Mouse (Mus musculus): ENCODE measurements around the gene Leng1. TPM values are rescaled to one million over a fixed set of nuclear protein-coding genes. Genes with fewer than 3 reads are reported as not detected.
"Not testable (repeated sequence)": the region's sequence is repeated elsewhere in the genome, so short reads cannot be mapped to it uniquely, and the experiment has no call there.

The Leng1 gene
- total RNA-seq (2015) (6.1 and 9.4 TPM in 2 replicates), total RNA-seq (2017) (7.9 and 10.3 TPM in 2 replicates)

DNA sequence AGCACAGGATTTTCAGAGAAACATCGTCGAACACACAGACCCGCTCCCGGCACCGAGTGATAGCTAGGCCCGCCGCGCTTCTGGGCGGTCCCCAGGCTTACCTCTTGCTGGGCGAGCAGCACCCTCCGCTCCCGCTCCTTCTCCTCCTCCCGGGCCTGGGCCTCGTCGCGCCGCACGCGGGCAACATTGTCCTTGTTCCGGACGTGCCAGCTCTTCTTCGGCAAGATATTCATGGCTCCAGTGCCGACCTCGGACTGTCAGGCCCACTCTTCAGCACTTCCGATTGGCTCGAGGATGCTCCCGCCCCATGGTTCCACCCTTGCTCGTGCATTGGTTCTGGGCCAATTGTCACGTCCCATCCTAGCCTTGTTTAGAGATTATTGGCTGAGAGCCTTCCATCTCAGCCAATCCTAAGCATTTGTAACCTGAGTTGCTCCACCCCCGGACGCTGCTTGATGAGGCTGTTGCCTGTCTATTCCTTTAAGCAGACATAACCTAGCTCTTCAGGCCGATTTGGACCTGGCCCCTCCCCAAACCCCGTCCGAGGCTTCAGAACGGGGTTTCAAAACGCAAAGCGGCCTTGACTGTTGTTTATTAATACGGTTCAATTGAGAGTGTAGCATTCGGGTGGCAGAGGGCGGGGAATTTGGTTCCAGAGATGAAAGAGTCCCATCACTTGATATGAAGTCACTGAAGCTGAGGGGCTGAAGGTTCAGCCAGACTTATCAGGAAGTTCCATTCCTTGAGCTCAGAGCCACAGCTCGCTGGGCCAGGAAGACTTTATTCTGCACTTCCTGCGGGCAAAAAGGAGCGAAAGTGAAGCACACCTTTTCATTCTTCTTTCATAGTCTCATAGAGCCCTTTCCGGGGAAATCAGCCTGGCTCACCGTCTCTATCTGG lies at the start of gene Leng1:
Gene Leng1, minus strand, starts transcription at position 626 of the 900 bp plus-strand sequence.
- peak; percentile 90 for ATAC-seq (replicated peaks; ENCODE audit: poor library complexity)

DNA sequence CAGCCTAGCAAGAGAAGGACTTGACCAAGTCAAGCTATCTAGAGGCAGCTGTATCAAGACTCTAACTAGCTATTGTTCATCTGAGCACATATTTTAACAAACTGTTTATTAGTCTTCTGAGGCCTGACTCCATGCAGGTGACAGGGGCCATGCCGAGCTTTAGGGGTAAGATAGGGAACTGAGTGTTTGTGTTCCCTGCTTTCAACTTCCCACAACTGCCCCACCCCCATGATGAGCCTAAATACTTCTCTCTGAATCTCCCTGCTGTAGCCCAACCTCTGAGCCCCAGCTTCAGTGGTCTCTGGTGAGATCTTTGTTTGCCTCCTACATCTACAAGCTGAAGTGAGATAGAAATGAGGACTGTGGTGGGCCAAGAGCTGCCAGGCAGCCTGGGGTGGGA lies 49.6 kb upstream of the Leng1 start:
- ATAC-seq (replicated peaks; ENCODE audit: poor library complexity) = peak; percentile 54

DNA sequence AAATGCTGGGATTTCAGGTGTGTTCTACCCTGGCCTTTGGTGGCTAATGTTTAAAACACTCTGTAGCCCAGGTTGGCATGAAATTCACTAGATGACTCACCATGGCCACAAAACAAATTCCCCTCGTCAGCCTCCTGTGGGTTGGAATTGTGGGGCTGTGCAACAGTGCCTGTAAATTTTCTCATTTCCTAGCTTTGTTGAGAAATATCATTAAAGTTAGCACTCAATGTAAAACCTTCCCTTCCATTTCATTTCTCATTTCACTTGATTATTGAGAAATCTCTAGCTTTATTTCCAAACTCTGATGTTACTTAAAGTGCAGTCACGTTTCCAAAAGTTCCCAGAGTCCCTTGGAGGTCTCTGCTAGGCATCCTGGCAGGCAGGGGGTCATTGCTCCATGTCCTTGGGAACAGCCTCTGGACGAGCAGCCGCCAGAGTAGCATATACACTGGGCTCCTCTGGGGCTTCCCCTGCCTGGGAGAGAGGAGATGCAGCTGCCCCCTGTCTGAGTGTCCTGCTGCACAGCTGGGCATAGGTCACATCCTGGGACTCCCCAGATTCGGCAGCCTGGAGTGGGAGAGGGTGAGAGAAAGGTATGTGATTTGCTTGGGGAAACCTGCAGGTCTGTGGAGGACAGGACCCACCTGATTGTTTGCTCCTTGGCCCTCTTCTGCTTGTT lies 46.8 kb upstream of the Leng1 start:
- ATAC-seq (replicated peaks; ENCODE audit: poor library complexity) = peak; percentile 38

DNA sequence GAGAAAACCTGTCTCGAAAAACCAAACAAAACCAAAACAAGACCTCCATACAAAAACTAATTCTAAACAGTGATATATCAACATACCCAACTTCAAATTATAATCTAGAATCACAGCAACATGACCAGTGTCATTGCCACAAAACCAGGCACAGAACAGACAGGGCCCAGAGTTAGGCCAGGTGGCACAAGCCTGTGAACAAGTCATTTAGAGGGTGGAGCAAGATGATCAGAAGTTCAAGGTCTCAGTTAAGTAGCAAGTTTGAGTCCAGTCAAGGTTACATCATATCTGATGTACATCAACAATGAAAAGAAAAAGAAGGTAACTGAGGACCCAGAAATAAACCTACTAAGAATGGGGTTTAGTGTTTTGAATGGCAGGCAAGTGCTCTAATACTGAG lies 43.4 kb upstream of the Leng1 start:
- peak; percentile 6; the same call in 1 of the 2 replicates for ATAC-seq (replicated peaks; ENCODE audit: poor library complexity)

DNA sequence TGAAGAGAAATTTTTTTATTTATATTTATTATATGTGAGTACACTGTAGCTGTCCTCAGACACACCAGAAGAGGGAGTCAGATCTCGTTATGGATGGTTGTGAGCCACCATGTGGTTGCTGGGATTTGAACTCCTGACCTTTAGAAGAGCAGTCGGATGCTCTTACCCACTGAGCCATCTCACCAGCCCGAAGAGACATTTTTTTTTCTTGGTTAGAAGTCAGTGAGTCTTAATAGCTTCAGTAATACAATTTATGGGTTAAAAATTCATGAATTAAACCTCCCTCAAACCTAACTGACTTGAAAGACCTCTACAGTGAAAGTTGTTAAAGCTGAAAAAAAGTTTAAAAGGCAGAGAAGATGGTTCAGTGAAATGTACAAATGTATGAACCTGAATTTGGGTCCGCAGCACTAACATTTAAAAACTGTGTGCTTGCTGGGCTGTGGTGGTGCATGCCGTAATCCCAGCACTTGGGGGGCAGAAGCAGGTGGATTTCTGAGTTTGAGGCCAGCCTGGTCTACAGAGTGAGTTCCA lies 42.9 kb upstream of the Leng1 start:
- ATAC-seq (replicated peaks; ENCODE audit: poor library complexity) = not testable (repeated sequence)

DNA sequence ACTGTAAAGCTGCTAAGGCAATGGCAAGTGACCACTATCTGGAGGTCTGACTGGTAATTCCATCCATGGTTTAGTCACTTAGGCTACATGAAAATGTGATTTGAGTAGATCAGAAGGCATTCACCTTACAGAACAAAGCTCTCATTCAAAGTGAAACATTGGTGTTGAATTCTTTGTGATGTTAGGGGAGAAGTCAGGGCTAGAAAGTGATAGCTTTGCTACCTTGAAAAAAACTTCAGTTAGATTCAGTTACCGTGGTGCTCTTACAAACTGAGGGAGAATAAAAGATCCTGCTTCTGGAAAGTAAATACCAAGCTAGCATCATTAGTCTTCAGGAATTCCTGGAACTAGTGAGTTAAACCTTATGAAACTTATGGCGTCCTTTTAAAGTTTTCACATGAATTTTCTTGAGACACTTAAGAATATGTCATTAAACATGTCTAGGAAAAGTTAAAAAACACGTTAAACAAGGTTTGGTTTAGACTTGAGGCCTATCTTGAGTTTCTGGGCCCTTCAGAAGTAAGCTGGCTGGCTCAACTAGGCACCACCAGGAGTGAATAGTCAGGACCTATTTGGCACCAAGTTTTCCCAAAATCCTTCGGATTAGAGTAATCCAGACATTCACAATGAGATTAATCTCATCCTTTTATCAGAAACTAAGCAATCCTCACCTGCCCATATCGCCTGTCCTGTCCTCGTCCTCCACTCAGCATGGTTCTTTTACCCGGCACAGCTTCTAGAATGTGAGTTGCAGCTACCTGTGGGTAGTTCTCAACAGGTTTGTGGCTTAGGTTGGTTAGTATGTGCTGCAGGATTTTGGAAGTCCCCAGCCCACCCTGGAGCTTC lies 42.2 kb upstream of the Leng1 start:
- ATAC-seq (replicated peaks; ENCODE audit: poor library complexity) = no peak

DNA sequence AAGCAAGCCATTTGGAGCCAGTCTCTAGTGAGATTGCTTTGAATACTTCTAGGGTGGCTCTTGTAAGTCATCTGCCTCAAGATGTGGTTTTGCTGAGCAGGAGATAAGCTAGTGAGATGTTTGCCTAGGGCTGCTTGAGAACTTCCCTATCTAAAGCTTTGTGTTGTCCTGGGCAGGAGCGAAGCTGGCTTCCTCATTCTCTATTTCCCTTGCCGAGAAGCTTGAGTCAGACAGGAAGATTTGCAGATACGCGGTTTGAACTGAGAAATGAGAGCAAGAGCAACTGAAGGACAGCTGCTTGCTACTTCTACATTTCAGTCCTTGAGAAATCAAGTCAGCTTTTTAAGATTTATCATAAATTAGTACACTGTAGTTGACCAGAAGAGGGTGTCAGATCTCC lies 41.4 kb upstream of the Leng1 start:
- peak; percentile 47 for ATAC-seq (replicated peaks; ENCODE audit: poor library complexity)

DNA sequence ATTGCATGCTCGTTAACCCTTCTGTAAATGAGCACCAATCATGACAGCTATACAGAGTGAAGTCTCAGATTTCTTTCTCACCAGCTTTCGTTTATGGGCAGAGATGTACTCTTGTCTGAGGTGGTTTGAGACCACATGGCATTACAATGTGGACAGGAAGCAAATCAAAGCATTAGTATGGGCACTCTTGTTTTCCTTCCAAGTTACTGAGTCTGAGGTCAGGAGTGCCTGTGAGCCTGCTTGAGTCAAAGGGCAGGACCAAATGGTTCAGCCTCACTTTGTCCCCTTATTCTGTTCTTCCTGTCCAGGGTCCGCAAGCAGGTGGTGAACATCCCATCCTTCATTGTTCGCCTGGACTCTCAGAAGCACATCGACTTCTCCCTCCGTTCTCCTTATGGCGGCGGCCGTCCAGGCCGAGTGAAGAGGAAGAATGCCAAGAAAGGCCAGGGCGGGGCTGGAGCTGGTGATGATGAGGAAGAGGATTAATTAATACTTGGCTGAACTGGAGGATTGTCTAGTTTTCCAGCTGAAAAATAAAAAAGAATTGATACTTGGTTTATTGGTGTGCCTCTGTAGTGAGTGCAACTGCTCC lies 40.8 kb upstream of the Leng1 start:
- no peak for ATAC-seq (replicated peaks; ENCODE audit: poor library complexity)

DNA sequence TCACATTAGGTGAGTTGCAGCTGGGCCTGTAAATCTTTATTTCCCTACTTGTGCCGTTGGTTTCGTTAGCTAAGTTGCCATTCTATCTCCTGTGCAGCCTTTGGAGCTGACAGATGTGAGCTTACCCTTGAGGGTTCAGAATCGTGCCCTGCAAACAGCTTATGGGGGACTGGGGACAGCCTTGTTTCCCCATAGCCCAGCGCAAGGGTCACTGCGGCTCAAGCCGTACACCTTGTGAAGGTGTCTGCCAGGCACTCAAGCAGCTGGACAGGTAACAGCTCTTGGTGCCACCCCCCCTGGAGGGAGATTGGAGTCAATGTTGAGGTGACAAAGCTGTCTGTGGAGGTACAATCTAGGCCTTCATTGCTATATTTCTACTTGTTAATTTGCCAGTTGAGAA lies 40.3 kb upstream of the Leng1 start:
- ATAC-seq (replicated peaks; ENCODE audit: poor library complexity) = no peak

DNA sequence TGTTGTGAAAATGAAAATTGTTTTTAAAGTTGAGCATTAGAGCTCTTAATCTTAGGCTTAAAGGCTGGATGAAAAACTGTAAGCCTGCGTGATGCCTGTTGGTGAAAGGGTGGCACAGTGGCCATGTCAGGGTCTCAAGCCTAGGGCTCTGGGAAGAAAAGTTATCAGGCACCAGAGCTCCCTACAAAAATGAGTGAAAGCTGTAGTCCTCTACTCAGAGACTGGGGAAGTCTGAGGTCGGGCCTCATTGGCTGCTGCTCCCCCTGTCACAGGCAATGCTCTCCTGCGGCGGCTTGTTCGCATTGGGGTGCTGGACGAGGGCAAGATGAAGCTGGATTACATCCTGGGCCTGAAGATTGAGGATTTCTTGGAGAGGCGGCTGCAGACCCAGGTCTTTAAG lies 39.8 kb upstream of the Leng1 start:
- not testable (repeated sequence) for ATAC-seq (replicated peaks; ENCODE audit: poor library complexity)

DNA sequence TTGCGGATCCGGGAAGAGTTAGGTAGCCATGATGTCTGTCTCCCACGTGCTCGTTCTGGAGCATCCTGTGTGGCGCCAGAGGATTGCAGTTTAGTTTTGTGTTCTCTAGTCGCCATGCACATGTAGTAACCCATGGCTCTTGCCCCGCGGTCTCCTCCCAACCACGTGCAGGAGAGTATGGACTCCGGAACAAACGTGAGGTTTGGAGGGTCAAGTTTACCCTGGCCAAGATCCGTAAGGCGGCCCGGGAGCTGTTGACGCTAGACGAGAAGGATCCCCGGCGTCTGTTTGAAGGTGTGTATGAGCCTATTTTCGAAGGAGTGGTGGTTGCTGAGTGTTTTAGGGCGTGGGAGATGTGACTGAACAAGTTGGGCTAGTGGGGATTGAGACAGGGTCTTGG lies 38.8 kb upstream of the Leng1 start:
- ATAC-seq (replicated peaks; ENCODE audit: poor library complexity) = peak; percentile 3

DNA sequence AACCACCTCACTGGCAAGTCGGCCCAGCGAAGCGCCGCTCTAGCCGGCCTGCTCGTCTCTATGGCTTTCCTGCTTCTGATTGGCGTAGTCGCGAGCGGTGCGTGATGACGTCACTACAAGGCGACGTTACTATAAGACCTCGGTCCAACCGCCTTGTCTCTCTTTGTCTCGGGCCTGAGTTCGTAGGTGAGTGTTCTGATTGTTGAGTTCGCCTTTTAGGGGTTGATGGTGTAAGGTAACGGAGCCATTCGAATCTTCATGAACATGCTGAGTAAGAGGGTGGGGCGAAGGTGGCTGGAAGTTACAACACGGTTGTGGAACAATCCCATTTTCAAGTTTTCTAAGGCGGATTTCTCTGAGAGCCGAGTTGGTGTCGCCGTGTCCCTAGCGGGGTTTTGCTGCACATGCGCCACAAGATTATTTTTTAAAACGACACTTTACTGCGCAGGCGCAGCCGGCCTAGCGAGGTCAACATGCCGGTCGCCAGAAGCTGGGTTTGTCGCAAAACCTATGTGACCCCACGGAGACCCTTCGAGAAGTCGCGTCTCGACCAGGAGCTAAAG lies 38.3 kb upstream of the Leng1 start, which contains the start of gene Rps9:
Gene Rps9, plus strand, starts transcription at position 115 of the 563 bp plus-strand sequence.
- ATAC-seq (replicated peaks; ENCODE audit: poor library complexity) = peak; percentile 76

DNA sequence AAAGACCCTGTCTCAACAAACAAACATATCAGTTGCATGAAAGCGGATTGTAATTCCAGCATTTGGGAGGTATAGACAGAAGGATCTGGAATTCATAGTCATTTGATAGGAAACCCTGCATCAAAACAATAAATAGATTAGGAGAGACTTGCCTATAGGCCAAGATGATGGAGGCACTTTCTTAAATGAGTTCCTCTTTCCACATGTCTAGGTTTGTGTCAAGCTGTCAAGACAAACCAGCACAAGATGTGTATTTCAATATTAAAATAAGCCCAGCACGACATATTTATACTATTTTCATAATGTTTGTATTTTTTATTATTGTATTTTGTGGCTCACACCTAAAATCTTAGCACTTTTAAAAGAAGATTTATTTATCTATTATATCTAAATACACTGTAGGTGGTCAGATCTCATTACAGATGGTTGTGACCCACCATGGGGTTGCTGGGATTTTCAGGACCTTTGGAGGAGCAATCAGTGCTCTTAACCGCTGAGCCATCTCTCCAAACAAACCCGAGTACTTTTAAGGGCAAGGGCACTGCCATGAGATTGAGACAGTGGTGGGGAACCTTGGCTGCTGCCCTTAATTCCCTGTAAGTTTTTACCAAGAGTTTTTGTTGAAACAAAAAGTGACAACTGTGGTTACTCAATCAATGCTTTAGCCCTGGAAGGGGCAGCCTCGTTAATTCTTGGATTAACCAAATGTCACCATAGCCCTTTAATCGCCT lies 37.7 kb upstream of the Leng1 start:
- no peak for ATAC-seq (replicated peaks; ENCODE audit: poor library complexity)

DNA sequence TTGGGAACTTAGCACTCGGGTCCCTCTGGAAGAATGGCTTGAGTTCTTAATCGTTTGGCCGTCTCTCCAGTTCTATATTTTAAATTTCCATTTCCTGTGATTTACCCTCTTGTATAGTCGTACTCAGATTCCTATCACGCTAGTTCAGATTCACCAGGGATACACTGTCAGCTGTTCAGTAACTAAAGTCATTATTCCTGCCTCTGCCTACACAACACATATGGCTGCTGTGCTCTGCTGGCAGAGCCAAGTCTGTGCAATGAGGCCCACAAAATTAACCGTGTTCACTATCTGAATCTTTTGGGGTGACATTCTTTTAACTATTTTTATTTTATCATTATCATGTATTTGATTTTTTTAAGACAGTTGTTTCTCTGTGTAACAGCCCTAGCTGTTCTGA lies 32.8 kb upstream of the Leng1 start:
- ATAC-seq (replicated peaks; ENCODE audit: poor library complexity) = no peak

DNA sequence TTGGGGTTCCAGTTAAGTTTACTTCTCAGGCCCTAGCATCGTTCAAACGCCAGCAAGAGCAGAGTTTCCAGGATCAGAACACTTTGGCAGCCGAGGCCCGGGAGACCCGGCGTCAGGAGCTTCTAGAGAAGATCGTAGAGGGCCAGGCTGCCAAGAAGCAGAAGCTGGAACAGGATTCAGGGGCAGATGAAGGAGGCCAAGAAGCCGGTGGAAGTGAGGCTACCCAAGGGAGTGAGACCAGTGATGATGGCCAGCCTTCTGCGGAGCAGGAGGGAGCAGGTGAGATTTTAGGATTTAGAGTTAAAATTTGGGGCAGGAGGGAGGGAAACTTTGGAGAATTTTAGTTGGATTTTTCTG lies 29.3 kb upstream of the Leng1 start:
- ATAC-seq (replicated peaks; ENCODE audit: poor library complexity) = not testable (repeated sequence)

DNA sequence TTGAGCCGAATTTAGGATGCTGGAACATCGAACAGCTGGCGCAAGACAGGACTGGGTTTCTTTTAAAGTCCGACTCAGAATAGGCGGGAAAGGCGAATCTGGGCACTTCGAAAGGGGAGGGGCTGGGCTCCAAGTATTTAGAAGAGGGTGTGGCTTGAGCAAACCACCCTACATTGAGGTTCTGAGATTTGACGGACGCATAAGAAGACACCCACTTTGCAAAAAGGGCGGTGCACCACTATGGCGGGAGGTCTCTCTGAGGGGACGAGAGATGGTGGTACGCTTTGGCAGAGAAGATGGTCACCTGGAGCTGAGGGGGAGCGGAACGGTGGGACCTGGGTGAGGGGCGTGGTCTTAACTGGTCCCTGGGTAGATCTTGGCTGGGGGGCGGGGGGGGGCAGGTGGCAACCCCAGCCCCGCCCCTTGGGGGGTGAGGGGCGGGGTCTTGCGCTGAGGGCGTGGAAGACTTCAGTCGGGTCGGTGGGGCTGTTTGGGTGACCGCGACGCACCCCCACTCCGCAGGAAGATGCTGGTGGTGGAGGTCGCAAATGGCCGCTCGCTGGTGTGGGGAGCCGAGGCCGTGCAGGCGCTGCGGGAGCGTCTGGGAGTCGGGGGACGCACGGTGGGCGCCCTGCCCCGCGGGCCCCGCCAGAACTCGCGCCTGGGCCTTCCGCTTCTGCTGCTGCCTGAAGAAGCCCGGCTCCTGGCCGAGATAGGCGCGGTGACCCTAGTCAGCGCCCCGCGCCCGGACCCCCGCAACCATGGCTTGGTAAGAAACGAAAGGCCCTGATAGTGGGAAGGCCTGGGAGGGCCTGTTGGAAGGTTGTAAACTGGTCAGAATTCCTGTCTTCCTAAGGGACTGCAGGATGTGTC lies 28.7 kb upstream of the Leng1 start:
- peak; percentile 27 for ATAC-seq (replicated peaks; ENCODE audit: poor library complexity)

DNA sequence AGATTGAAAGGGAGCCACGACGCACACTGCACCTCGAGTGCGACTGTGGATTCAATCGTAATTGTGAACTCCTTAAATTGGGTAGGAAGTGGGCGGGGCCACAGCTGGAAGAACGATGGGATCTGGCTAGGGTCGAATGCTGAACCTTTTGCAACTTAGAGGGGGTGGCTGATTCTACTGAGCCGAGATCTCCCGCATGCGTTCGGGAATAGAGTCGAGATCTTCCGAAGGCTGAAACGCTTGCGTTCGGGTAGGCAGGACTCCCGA lies 28.1 kb upstream of the Leng1 start:
- ATAC-seq (replicated peaks; ENCODE audit: poor library complexity) = no peak

DNA sequence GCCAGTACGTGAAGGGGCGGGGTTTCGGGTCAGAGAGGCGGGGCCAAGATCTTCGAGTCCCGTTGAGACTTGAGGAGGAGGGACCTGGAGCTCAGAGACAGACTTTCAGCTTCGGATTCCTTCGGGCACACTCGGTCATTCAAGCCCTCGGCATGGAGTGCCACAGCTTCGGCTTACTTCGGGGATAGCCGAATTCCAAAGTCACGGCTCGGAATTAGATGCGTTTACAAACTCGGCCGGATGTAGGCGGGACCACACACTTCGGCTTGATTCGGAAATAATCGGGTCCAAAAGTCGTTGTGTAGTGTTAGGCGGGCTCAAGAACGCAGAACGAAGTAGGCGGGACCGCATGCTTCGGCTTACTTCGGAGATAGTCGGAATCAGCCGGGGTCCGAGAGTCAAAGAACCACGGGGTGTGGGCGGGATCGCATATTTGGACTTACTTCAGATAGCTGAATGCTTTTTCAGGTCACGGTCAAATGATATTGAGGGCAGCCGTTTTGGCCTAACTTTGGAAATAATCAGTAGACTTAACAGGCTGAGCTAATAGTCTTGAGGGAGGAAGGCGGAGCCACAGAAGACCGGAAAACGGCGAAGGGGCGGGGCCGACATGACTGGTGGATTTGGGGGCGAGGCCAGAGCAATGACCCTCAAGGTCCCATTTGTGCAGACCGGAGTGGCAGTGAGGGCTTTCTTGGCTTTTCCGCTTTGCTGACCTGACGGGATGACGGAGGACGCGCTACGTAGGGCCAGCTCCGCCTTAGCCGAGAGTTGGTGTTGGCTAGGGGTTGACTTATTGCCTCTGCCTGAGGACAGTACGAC lies 27.6 kb upstream of the Leng1 start, which contains the start of gene Mboat7:
Gene Mboat7, minus strand, starts transcription at position 537 of the 822 bp plus-strand sequence.
- ATAC-seq (replicated peaks; ENCODE audit: poor library complexity) = peak; percentile 67

Measured in megakaryocyte progenitor cell, adult 5-6 weeks (primary cell).